Mouse (Mus musculus): ENCODE results near the gene Fbxo17.

The Fbxo17 gene

GRCm38 (mm10) chr7:28766910-28767309 lies 50.3 kb downstream of the Fbxo17 start:
- no peak for DNase-seq (ENCODE audit: low read depth, low spot score)

GRCm38 (mm10) chr7:28767462-28767965 lies 50.9 kb downstream of the Fbxo17 start, which contains the start of gene Nfkbib:
Gene Nfkbib, minus strand, starts transcription at chr7:28767512.
- DNase-seq (ENCODE audit: low read depth, low spot score): peak; percentile 33

- no peak for DNase-seq (ENCODE audit: low read depth, low spot score)
These were observed 52.9 kb downstream of the Fbxo17 start for GRCm38 (mm10) chr7:28769414-28769958.

- DNase-seq (ENCODE audit: low read depth, low spot score): no peak
These were observed 53.7 kb downstream of the Fbxo17 start for GRCm38 (mm10) chr7:28770309-28770708.

GRCm38 (mm10) chr7:28771867-28772266 lies 55.3 kb downstream of the Fbxo17 start:
- no peak for DNase-seq (ENCODE audit: low read depth, low spot score)

- no peak for DNase-seq (ENCODE audit: low read depth, low spot score)
These were observed 56.6 kb downstream of the Fbxo17 start for GRCm38 (mm10) chr7:28773163-28773562.

- no peak for DNase-seq (ENCODE audit: low read depth, low spot score)
These were observed 57.6 kb downstream of the Fbxo17 start for GRCm38 (mm10) chr7:28774164-28774563.

- no peak for DNase-seq (ENCODE audit: low read depth, low spot score)
These were observed 58.5 kb downstream of the Fbxo17 start for GRCm38 (mm10) chr7:28775129-28775528.

GRCm38 (mm10) chr7:28778825-28779224 lies 62.2 kb downstream of the Fbxo17 start:
- no peak for DNase-seq (ENCODE audit: low read depth, low spot score)

- DNase-seq (ENCODE audit: low read depth, low spot score): peak; percentile 88
These were observed 63.6 kb downstream of the Fbxo17 start for GRCm38 (mm10) chr7:28780067-28780658.

GRCm38 (mm10) chr7:28780857-28781256 lies 64.3 kb downstream of the Fbxo17 start:
- no peak for DNase-seq (ENCODE audit: low read depth, low spot score)

- no peak for DNase-seq (ENCODE audit: low read depth, low spot score)
These were observed 64.7 kb downstream of the Fbxo17 start for GRCm38 (mm10) chr7:28781261-28781663.

GRCm38 (mm10) chr7:28785161-28785560 lies 68.6 kb downstream of the Fbxo17 start:
- DNase-seq (ENCODE audit: low read depth, low spot score): no peak
